Mouse (Mus musculus): ENCODE data around the gene Guca1b.
"Not testable (repeated sequence)": the region's sequence is repeated elsewhere in the genome, so short reads cannot be mapped to it uniquely, and the experiment has no call there.

Guca1b gene

GRCm38 (mm10) chr17:47420195-47420594, 35.0 kb downstream of the Guca1b start:
- no peak for DNase-seq

- no peak for DNase-seq
Observed at GRCm38 (mm10) chr17:47421566-47421965, 36.4 kb downstream of the Guca1b start.

DNA sequence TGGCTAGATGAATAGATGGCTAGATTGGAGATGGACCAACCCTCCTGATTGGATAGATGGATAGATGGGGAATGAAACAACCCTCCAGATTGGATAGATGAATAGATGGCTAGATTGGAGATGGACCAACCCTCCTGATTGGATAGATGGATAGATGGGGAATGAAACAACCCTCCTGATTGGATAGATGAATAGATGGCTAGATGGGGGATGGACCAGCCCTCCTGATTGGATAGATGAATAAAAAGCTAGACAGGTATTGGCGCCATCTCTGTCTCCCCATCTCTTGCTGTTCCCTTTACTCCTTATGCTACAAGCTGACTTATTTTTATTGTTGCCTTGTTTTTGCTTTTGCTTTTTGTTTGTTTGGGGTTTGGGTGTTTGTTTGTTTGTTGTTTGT, 37.4 kb downstream of the Guca1b start:
- not testable (repeated sequence) for DNase-seq

GRCm38 (mm10) chr17:47424186-47424585, 39.0 kb downstream of the Guca1b start:
- DNase-seq: no peak

- DNase-seq: no peak
Observed at GRCm38 (mm10) chr17:47427316-47427715, 42.1 kb downstream of the Guca1b start.

GRCm38 (mm10) chr17:47428831-47429304, 43.7 kb downstream of the Guca1b start:
- peak; percentile 92 for DNase-seq

GRCm38 (mm10) chr17:47430815-47431214, 45.6 kb downstream of the Guca1b start:
- no peak for DNase-seq

- DNase-seq: no peak
Observed at GRCm38 (mm10) chr17:47436156-47436906, 51.1 kb downstream of the Guca1b start, which contains the start of gene AI661453. AI661453 (plus strand) TSS chr17:47436615.

- no peak for DNase-seq
Observed at GRCm38 (mm10) chr17:47436907-47437547, 51.8 kb downstream of the Guca1b start, which contains the start of gene 1700001C19Rik. 1700001C19Rik (minus strand) TSS chr17:47437376.

DNA sequence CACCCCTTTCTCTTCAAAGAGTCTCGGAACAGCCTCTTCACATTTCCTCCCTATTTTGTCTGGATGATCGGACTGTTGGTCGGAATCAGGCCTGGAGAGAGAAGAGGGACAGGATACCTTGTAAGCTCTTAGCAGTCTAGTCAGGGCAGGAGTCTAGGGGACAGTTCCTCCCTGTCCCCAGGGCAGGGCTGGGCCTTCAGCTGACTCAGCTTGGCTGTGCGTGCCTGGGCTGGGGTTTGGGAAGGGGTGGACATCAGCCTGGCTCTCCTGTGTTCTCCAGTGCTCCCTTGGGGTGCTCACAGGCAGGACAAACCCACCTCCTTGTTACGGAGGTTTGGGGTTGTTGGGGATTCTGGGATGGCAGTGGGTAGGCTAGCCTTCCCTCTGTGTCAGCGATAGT, 53.4 kb downstream of the Guca1b start:
- DNase-seq: no peak

GRCm38 (mm10) chr17:47439396-47440028, 54.3 kb downstream of the Guca1b start:
- no peak for DNase-seq

GRCm38 (mm10) chr17:47440359-47440890, 55.2 kb downstream of the Guca1b start:
- DNase-seq: no peak

- DNase-seq: peak; percentile 70
Observed at GRCm38 (mm10) chr17:47441296-47442051, 56.3 kb downstream of the Guca1b start.

DNA sequence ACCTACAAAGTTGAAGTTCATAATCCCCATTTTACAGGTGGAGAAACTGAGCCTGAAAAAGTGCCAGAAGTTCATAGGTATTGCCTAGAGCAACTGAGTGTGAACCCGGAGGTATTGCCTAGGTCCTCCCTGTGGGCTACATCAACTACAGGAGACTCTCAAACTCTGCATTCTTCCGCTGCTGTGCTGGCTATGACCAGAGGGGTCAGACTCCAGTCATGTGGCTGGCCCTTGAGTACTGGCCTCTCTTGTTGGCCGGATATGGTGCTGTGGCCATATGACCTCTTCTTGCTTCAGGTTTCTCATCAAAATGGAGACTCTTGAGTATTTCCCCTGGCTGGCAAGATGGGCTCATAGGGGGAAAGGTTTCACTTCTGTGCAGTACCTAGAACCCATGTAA, 57.1 kb downstream of the Guca1b start:
- no peak for DNase-seq
